Mouse (Mus musculus) midbrain, embryonic 13.5 days (tissue): ENCODE measurements around the gene Galnt2. TPM values are rescaled to one million over a fixed set of nuclear protein-coding genes. Genes with fewer than 3 reads are reported as not detected.

ENCODE experiments used
- ATAC-seq: fragments of 200-750 bp; cut with Nextera tagmentation; 2 replicates; pipeline ENCODE4 v1.8.0; 2017; ENCODE audit warnings: mild to moderate bottlenecking, moderate TSS enrichment, moderate library complexity
- H3K27ac ChIP-seq: fragments of 300-500 bp; sonication (generic); 2 replicates; pipeline ENCODE4 v1.5.1; 2015; ENCODE audit warnings: inconsistent platforms, mild to moderate bottlenecking, moderate library complexity
- H3K27me3 ChIP-seq: fragments of 300-500 bp; sonication (generic); 2 replicates; pipeline ENCODE4 v1.6.1; 2015; ENCODE audit warnings: mild to moderate bottlenecking, inconsistent platforms
- H3K36me3 ChIP-seq: fragments of 300-500 bp; sonication (generic); 2 replicates; pipeline ENCODE4 v1.6.1; 2015; ENCODE audit warnings: mild to moderate bottlenecking, inconsistent platforms
- H3K4me1 ChIP-seq: fragments of 300-500 bp; sonication (generic); replicated peaks from 2 replicates; pipeline ENCODE4 v1.6.1; 2015; ENCODE audit warnings: inconsistent platforms
- H3K4me2 ChIP-seq: fragments of 300-500 bp; sonication (generic); replicated peaks from 2 replicates; pipeline ENCODE4 v1.6.1; 2015; ENCODE audit warnings: moderate library complexity, mild to moderate bottlenecking, inconsistent platforms
- H3K4me3 ChIP-seq: fragments of 300-500 bp; sonication (generic); replicated peaks from 2 replicates; pipeline ENCODE4 v1.5.1; 2015; ENCODE audit warnings: mild to moderate bottlenecking, inconsistent platforms
- H3K9ac ChIP-seq: fragments of 300-500 bp; sonication (generic); replicated peaks from 2 replicates; pipeline ENCODE4 v1.6.1; 2015; ENCODE audit warnings: mild to moderate bottlenecking, inconsistent platforms
- H3K9me3 ChIP-seq: fragments of 300-500 bp; sonication (generic); 2 replicates; pipeline ENCODE4 v1.6.1; 2016; ENCODE audit warnings: mild to moderate bottlenecking, inconsistent platforms
- WGBS: fragments of 180-500 bp; shearing (Covaris S2); methylation state at CpG from one replicate; pipeline ENCODE4 v1.1.7; 2015; 5-methylcytosine and 5-hydroxymethylcytosine counted together
- polyA plus RNA-seq: library from polyadenylated mRNA; unstranded; fragments of >200 nt; fragmentation: Nextera tagmentation; extraction: Ambion mirVana; gene quantifications from 2 replicates; pipeline ENCODE4 v1.2.1, GENCODE M21; 2015

Gene Galnt2
- polyA plus RNA-seq: 47.2 and 53.5 TPM in 2 replicates

- peak within 1 kb of the TSS; percentile 95 for H3K4me3 ChIP-seq
- ATAC-seq: peak; percentile 73
- WGBS: 0% methylated on average over 34 of the region's 53 CpGs
These were observed at the start of gene Galnt2 for GRCm38 (mm10) chr8:124231176-124231484. TSS of gene Galnt2 (plus strand) at chr8:124231391.

GRCm38 (mm10) chr8:124181751-124182150 lies 49.4 kb upstream of the Galnt2 start:
- no peaks in the 10 kb centered on the region for H3K9me3 ChIP-seq
- H3K9ac ChIP-seq: no peak overlapping the region
- H3K4me2 ChIP-seq: no peak overlapping the region
- no peak for ATAC-seq
- H3K36me3 ChIP-seq: no peaks in the 10 kb centered on the region
- no peaks in the 10 kb centered on the region for H3K27me3 ChIP-seq
- no peak overlapping the region for H3K4me3 ChIP-seq
- H3K4me1 ChIP-seq: peaks cover 15% of the 10 kb centered on the region
- H3K27ac ChIP-seq: no peak overlapping the region
- 87% methylated on average over 5 of the region's 5 CpGs for WGBS

More at GRCm38 (mm10) chr8:124231176-124231484, at the start of gene Galnt2:
- no peaks in the 10 kb centered on the region for H3K27me3 ChIP-seq
- peaks cover 45% of the 10 kb centered on the region for H3K4me1 ChIP-seq
- H3K9ac ChIP-seq: peak within 1 kb of the TSS; percentile 94
- no peaks in the 10 kb centered on the region for H3K36me3 ChIP-seq
- H3K4me2 ChIP-seq: peak within 1 kb of the TSS; percentile 91
- peak within 1 kb of the TSS; percentile 77 for H3K27ac ChIP-seq
- H3K9me3 ChIP-seq: no peaks in the 10 kb centered on the region

GRCm38 (mm10) chr8:124182224-124182623 lies 49.0 kb upstream of the Galnt2 start:
- Histone ChIP-seq H3K27me3 (no peaks in the 10 kb centered on the region), H3K36me3 (no peaks in the 10 kb centered on the region), H3K27ac (no peak overlapping the region), H3K9me3 (no peaks in the 10 kb centered on the region), H3K4me1 (peaks cover 14% of the 10 kb centered on the region; the same call in 1 of the 2 replicates), H3K4me2 (no peak overlapping the region), H3K9ac (no peak overlapping the region), H3K4me3 (no peak overlapping the region)
- 0 out of 2 replicates have a peak, but pooled peaks have one; percentile 24 for ATAC-seq
- 78% methylated on average over 13 of the region's 13 CpGs for WGBS

GRCm38 (mm10) chr8:124184078-124184477 lies 47.1 kb upstream of the Galnt2 start:
- ATAC-seq: 0 out of 2 replicates have a peak, but pooled peaks have one; percentile 17
- no peak overlapping the region for H3K9ac ChIP-seq
- H3K27me3 ChIP-seq: no peaks in the 10 kb centered on the region
- peaks cover 14% of the 10 kb centered on the region; the same call in 1 of the 2 replicates for H3K4me1 ChIP-seq
- WGBS: 73% methylated on average over 3 of the region's 3 CpGs
- H3K9me3 ChIP-seq: no peaks in the 10 kb centered on the region
- no peak overlapping the region for H3K4me3 ChIP-seq
- no peak overlapping the region for H3K4me2 ChIP-seq
- H3K27ac ChIP-seq: no peak overlapping the region; the same call in 1 of the 2 replicates
- H3K36me3 ChIP-seq: no peaks in the 10 kb centered on the region

- 58% methylated on average over 2 of the region's 2 CpGs for WGBS
- H3K4me3 ChIP-seq: no peak overlapping the region
- H3K27me3 ChIP-seq: no peaks in the 10 kb centered on the region
- no peaks in the 10 kb centered on the region for H3K36me3 ChIP-seq
- no peak for ATAC-seq
- no peak overlapping the region for H3K4me2 ChIP-seq
- H3K9ac ChIP-seq: no peak overlapping the region
- H3K27ac ChIP-seq: no peak overlapping the region; the same call in 1 of the 2 replicates
- peaks cover 14% of the 10 kb centered on the region; the same call in 1 of the 2 replicates for H3K4me1 ChIP-seq
- no peaks in the 10 kb centered on the region for H3K9me3 ChIP-seq
These were observed 46.7 kb upstream of the Galnt2 start for GRCm38 (mm10) chr8:124184507-124184906.

- H3K27ac ChIP-seq: no peak overlapping the region; the same call in 1 of the 2 replicates
- H3K9me3 ChIP-seq: no peaks in the 10 kb centered on the region
- no peak overlapping the region for H3K4me2 ChIP-seq
- 78% methylated on average over 6 of the region's 6 CpGs for WGBS
- H3K9ac ChIP-seq: no peak overlapping the region
- no peaks in the 10 kb centered on the region for H3K27me3 ChIP-seq
- ATAC-seq: no peak
- H3K4me3 ChIP-seq: no peak overlapping the region
- H3K4me1 ChIP-seq: peaks cover 14% of the 10 kb centered on the region; the same call in 1 of the 2 replicates
- no peaks in the 10 kb centered on the region for H3K36me3 ChIP-seq
These were observed 46.1 kb upstream of the Galnt2 start for GRCm38 (mm10) chr8:124185081-124185480.

GRCm38 (mm10) chr8:124190388-124190787 lies 40.8 kb upstream of the Galnt2 start:
- ATAC-seq: no peak
- no peak overlapping the region for H3K9ac ChIP-seq
- 90% methylated on average over 7 of the region's 7 CpGs for WGBS

GRCm38 (mm10) chr8:124192242-124192641 lies 38.9 kb upstream of the Galnt2 start:
- WGBS: 88% methylated on average over 4 of the region's 4 CpGs
- no peaks in the 10 kb centered on the region for H3K27me3 ChIP-seq
- H3K27ac ChIP-seq: no peak overlapping the region
- H3K36me3 ChIP-seq: no peaks in the 10 kb centered on the region
- no peak overlapping the region for H3K4me2 ChIP-seq
- H3K9me3 ChIP-seq: no peaks in the 10 kb centered on the region
- H3K4me3 ChIP-seq: no peak overlapping the region
- no peak overlapping the region for H3K9ac ChIP-seq
- no peak for ATAC-seq
- peaks cover 10% of the 10 kb centered on the region; the same call in 1 of the 2 replicates for H3K4me1 ChIP-seq

More at GRCm38 (mm10) chr8:124190388-124190787, 40.8 kb upstream of the Galnt2 start:
- peaks cover 6% of the 10 kb centered on the region; the same call in 1 of the 2 replicates for H3K4me1 ChIP-seq
- no peaks in the 10 kb centered on the region for H3K36me3 ChIP-seq
- H3K27ac ChIP-seq: no peak overlapping the region
- no peak overlapping the region for H3K4me2 ChIP-seq
- H3K4me3 ChIP-seq: no peak overlapping the region
- no peaks in the 10 kb centered on the region for H3K9me3 ChIP-seq
- H3K27me3 ChIP-seq: no peaks in the 10 kb centered on the region

- no peaks in the 10 kb centered on the region for H3K36me3 ChIP-seq
- no peak for ATAC-seq
- no peak overlapping the region for H3K27ac ChIP-seq
- WGBS: 89% methylated on average over 10 of the region's 10 CpGs
- no peak overlapping the region for H3K4me3 ChIP-seq
- no peak overlapping the region for H3K4me2 ChIP-seq
- peaks cover 10% of the 10 kb centered on the region; the same call in 1 of the 2 replicates for H3K4me1 ChIP-seq
- H3K27me3 ChIP-seq: no peaks in the 10 kb centered on the region
- no peak overlapping the region for H3K9ac ChIP-seq
- H3K9me3 ChIP-seq: no peaks in the 10 kb centered on the region
These were observed 38.2 kb upstream of the Galnt2 start for GRCm38 (mm10) chr8:124192976-124193375.

GRCm38 (mm10) chr8:124193992-124194391 lies 37.2 kb upstream of the Galnt2 start:
- no peak overlapping the region for H3K27ac ChIP-seq
- no peaks in the 10 kb centered on the region for H3K36me3 ChIP-seq
- no peaks in the 10 kb centered on the region for H3K9me3 ChIP-seq
- H3K9ac ChIP-seq: no peak overlapping the region
- peaks cover 10% of the 10 kb centered on the region; the same call in 1 of the 2 replicates for H3K4me1 ChIP-seq
- no peak overlapping the region for H3K4me3 ChIP-seq
- no peak overlapping the region for H3K4me2 ChIP-seq
- peak; percentile 55; the same call in 1 of the 2 replicates for ATAC-seq
- WGBS: 65% methylated on average over 5 of the region's 5 CpGs
- H3K27me3 ChIP-seq: peaks cover 2% of the 10 kb centered on the region; the same call in 1 of the 2 replicates

GRCm38 (mm10) chr8:124196195-124196594 lies 35.0 kb upstream of the Galnt2 start:
- WGBS: 50% methylated on average over 5 of the region's 5 CpGs
- no peak for ATAC-seq

GRCm38 (mm10) chr8:124196797-124197196 lies 34.4 kb upstream of the Galnt2 start:
- no peaks in the 10 kb centered on the region for H3K9me3 ChIP-seq
- peaks cover 10% of the 10 kb centered on the region; the same call in 1 of the 2 replicates for H3K4me1 ChIP-seq
- no peak overlapping the region for H3K9ac ChIP-seq
- no peak overlapping the region for H3K27ac ChIP-seq
- H3K36me3 ChIP-seq: no peaks in the 10 kb centered on the region
- 63% methylated on average over 5 of the region's 5 CpGs for WGBS
- ATAC-seq: no peak
- no peak overlapping the region for H3K4me3 ChIP-seq
- peaks cover 6% of the 10 kb centered on the region; the same call in 1 of the 2 replicates for H3K27me3 ChIP-seq
- no peak overlapping the region for H3K4me2 ChIP-seq

More at GRCm38 (mm10) chr8:124196195-124196594, 35.0 kb upstream of the Galnt2 start:
- Histone ChIP-seq H3K9ac (no peak overlapping the region), H3K27me3 (peaks cover 6% of the 10 kb centered on the region; the same call in 1 of the 2 replicates), H3K36me3 (no peaks in the 10 kb centered on the region), H3K4me3 (no peak overlapping the region), H3K27ac (no peak overlapping the region), H3K4me2 (no peak overlapping the region), H3K4me1 (peaks cover 10% of the 10 kb centered on the region; the same call in 1 of the 2 replicates), H3K9me3 (no peaks in the 10 kb centered on the region)
